Mouse (Mus musculus) ES-Bruce4 (cell line): ENCODE data around the gene Gm20518.

Experiments used
- CTCF ChIP-seq: IDR thresholded peaks from one replicate; pipeline ENCODE4 v1.8.1; 2011; ENCODE audit warnings: low read depth, low read length
- EP300 ChIP-seq: IDR thresholded peaks from 2 replicates; pipeline ENCODE4 v1.6.1; 2011; ENCODE audit warnings: low read depth, low read length; ENCODE audit not compliant: insufficient read depth
- POLR2A ChIP-seq: IDR thresholded peaks from one replicate; pipeline ENCODE4 v1.8.1; 2011; ENCODE audit warnings: low read length; ENCODE audit not compliant: insufficient read depth

DNA sequence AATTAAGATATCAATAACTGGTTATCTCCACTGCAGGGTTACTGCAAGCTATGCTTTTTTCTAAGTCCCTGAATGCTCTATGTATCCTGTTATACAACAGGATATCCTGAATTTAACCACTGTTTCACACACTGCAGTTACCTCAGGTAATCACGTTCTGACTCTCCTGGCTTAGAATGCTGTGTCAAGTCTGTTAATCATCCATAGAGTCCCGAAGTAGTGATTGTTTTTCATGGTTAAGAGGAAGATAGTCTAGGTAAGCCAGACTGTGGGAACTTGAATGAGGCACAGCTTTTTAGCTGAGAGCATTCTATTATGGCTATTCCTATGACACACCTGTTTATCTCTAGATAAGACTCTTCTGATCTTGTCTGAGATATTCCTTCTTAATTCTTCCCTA, 26.2 kb downstream of the Gm20518 start:
- no peak for TF ChIP-seq CTCF
- TF ChIP-seq POLR2A: no peak
- no peak for TF ChIP-seq EP300
